Mouse (Mus musculus) embryonic fibroblast, embryonic 13.5 days (primary cell): ENCODE data around the gene Lcn8.

ENCODE experiments used
- CTCF ChIP-seq: IDR thresholded peaks from 2 replicates; pipeline ENCODE4 v1.5.1; 2011; ENCODE audit warnings: mild to moderate bottlenecking, control low read depth, low read length, moderate library complexity, borderline replicate concordance; ENCODE audit not compliant: insufficient read depth
- POLR2A ChIP-seq: IDR thresholded peaks from 2 replicates; pipeline ENCODE4 v1.6.1; 2011; ENCODE audit warnings: low read depth, mild to moderate bottlenecking, control low read depth, low read length, moderate library complexity

GRCm38 (mm10) chr2:25621229-25622200, 31.4 kb upstream of the Lcn8 start, which contains the start of gene Tmem141:
- TF ChIP-seq CTCF (peak; percentile 73), POLR2A (peak; percentile 86)
